Mouse (Mus musculus) kidney, postnatal 14 days (tissue): ENCODE data around the gene Eed.
A peak's percentile ranks its signal among the peaks of the same experiment; 100 is the strongest.

Experiments
- DNase-seq: peaks from one replicate; pipeline ENCODE4 v3.0.0; 2022; ENCODE audit warnings: mixed read lengths

The Eed gene

GRCm38 (mm10) chr7:89907950-89908349 is 72.8 kb downstream of the Eed start:
- DNase-seq: peak; percentile 72
